Mouse (Mus musculus): ENCODE data around the gene Ttyh2.

DNA sequence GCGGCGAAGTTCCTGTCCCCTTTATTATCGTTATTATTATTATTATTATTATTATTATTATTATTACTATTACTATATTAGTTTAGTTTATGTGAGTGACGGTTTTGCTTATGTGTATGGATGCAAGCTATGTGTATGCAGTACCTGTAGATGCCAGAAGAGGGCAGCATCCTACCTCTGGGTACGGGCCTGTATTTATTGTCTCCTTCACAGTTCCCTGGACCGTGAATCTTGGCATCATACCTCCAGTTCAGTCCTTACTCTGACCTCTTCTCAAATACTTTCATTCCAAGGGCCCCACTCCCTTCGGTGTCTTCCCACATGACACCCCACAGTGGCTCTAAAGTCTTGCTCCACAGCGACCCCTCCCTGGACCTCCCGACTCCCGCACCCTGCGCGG lies 47.2 kb upstream of the Ttyh2 start:
- TF ChIP-seq POLR2A (IDR thresholded peaks at IDR 0.05; ENCODE audit: extremely low read depth, insufficient read depth, low read length) (no peak), CTCF (IDR thresholded peaks at IDR 0.05; ENCODE audit: extremely low read depth, insufficient read depth, low read length) (no peak; the same call in 1 of the 2 replicates)
